ENCODE assay signal across 21 mouse cellular contexts in the genomic region with DNA sequence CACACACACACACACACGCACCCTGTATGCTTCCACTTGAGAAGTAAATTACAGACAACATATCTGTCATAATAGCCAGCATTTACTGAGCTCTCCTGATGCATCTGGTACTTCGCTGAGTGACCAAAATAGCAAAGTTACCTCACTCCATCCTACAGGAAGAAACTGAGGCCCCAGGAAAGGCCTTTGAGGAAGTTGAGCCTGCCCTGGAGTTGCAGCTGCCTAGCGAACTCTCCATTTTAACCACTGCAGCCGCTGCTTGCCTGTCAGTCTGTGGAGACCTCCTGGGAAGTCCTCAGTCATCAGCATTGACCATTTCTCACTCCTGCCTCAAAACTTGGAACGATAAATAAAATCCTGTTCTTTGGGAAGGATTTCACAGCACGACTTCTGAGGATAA.
A peak's percentile ranks its signal among the peaks of the same experiment; 100 is the strongest.
DNase-seq lines count a peak whose midpoint lies in the region; ATAC-seq and TF ChIP-seq lines count a peak whose summit lies in the region.
"Had no signal": no experiment of that assay in that cellular context is flagged by ENCODE, and none has a peak within 500 bp of the region (broad histone marks: within the 10 kb centered on the region; RNA-seq: fewer than 3 reads in every experiment).

No protein-coding gene starts in this region.

- no peak for TF ChIP-seq POLR2A in bone marrow macrophage, adult 2 months (IDR thresholded peaks at IDR 0.05; ENCODE audit: borderline replicate concordance, low read depth, low read length)

- no peak for TF ChIP-seq CTCF in bone marrow macrophage, adult 2 months (IDR thresholded peaks at IDR 0.05; ENCODE audit: low read depth, low read length)

- 49% methylated on average over 6 of the region's 6 CpGs for WGBS in heart, embryonic 10.5 days
- WGBS in embryonic facial prominence, embryonic 15.5 days, result 41% methylated on average over 6 of the region's 6 CpGs
- WGBS in macrophage (ENCODE audit: missing documents), result 6% methylated on average over 6 of the region's 6 CpGs
- WGBS in forebrain, embryonic 12.5 days, result 41% methylated on average over 6 of the region's 6 CpGs

- H3K27me3 ChIP-seq in heart, embryonic 10.5 days (ENCODE audit: insufficient read depth, poor library complexity, severe bottlenecking), result peaks cover 24% of the 10 kb centered on the region
- H3K27me3 ChIP-seq in embryonic facial prominence, embryonic 15.5 days, result no peaks in the 10 kb centered on the region
- peaks cover 22% of the 10 kb centered on the region; the same call in 1 of the 2 replicates for H3K27me3 ChIP-seq in forebrain, embryonic 12.5 days
- H3K27me3 ChIP-seq: stomach, embryonic 15.5 days had no signal

- ATAC-seq in embryonic facial prominence, embryonic 15.5 days (ENCODE audit: insufficient number of reproducible peaks, low FRiP score, low TSS enrichment, low read depth), result no peak
- no peak for ATAC-seq in forebrain, embryonic 12.5 days (ENCODE audit: low FRiP score)
- no peak for ATAC-seq in frontal cortex, adult (ENCODE audit: low TSS enrichment)
- ATAC-seq: hindbrain, postnatal 0 days; intestine, embryonic 16.5 days had no signal

- H3K4me3 ChIP-seq in heart, embryonic 10.5 days, result no peak overlapping the region
- H3K4me3 ChIP-seq in bone marrow macrophage, adult 2 months (ENCODE audit: insufficient read depth, low read length), result no peak overlapping the region
- no peak overlapping the region for H3K4me3 ChIP-seq in embryonic facial prominence, embryonic 15.5 days (replicated peaks)
- H3K4me3 ChIP-seq in macrophage (ENCODE audit: inconsistent target), result no peak overlapping the region
- no peak overlapping the region for H3K4me3 ChIP-seq in forebrain, embryonic 12.5 days (replicated peaks)
- H3K4me3 ChIP-seq: stomach, embryonic 15.5 days had no signal

- H3K79me2 ChIP-seq in macrophage (ENCODE audit: inconsistent target), result no peaks in the 10 kb centered on the region

- no peak overlapping the region for H3K4me2 ChIP-seq in embryonic facial prominence, embryonic 15.5 days (replicated peaks)
- H3K4me2 ChIP-seq in forebrain, embryonic 12.5 days, result no peak overlapping the region
- H3K4me2 ChIP-seq: heart, embryonic 11.5 days; midbrain, embryonic 11.5 days; stomach, embryonic 15.5 days had no signal

- DNase-seq in heart, embryonic 10.5 days (ENCODE audit: low spot score), result no peak
- DNase-seq in heart, adult 9 months (ENCODE audit: low spot score in 2 of 2), result no peak
- no peak for DNase-seq in cerebellum, postnatal 4 days (ENCODE audit: low spot score in 2 of 2)
- DNase-seq: adrenal gland, postnatal 14 days; cerebellum, postnatal 10 days; gastrocnemius, postnatal 36 days; kidney, adult 9 months; kidney, postnatal 14 days; lung, adult 2 months; lung, postnatal 36 days; thymus, postnatal 25 days had no signal

- H3K9me3 ChIP-seq in heart, embryonic 10.5 days, result no peaks in the 10 kb centered on the region
- H3K9me3 ChIP-seq in embryonic facial prominence, embryonic 15.5 days (replicated peaks), result no peaks in the 10 kb centered on the region
- H3K9me3 ChIP-seq in forebrain, embryonic 12.5 days, result no peaks in the 10 kb centered on the region
- H3K9me3 ChIP-seq: stomach, embryonic 15.5 days had no signal

- H3K4me1 ChIP-seq in heart, embryonic 10.5 days, result peaks cover 36% of the 10 kb centered on the region
- H3K4me1 ChIP-seq in bone marrow macrophage, adult 2 months (ENCODE audit: control insufficient read depth, insufficient read depth, low read length), result peaks cover 33% of the 10 kb centered on the region
- H3K4me1 ChIP-seq in embryonic facial prominence, embryonic 15.5 days, result peaks cover 44% of the 10 kb centered on the region
- peaks cover 20% of the 10 kb centered on the region for H3K4me1 ChIP-seq in forebrain, embryonic 12.5 days

- no peaks in the 10 kb centered on the region for H3K36me3 ChIP-seq in heart, embryonic 10.5 days
- no peaks in the 10 kb centered on the region for H3K36me3 ChIP-seq in embryonic facial prominence, embryonic 15.5 days
- no peaks in the 10 kb centered on the region for H3K36me3 ChIP-seq in macrophage (ENCODE audit: inconsistent target)
- H3K36me3 ChIP-seq in forebrain, embryonic 12.5 days (replicated peaks), result no peaks in the 10 kb centered on the region
- H3K36me3 ChIP-seq: stomach, embryonic 15.5 days had no signal

- no peak overlapping the region for H3K9ac ChIP-seq in embryonic facial prominence, embryonic 15.5 days
- H3K9ac ChIP-seq in forebrain, embryonic 12.5 days, result no peak overlapping the region
- H3K9ac ChIP-seq: stomach, embryonic 15.5 days had no signal

- peak overlapping the region; percentile 44 for H3K27ac ChIP-seq in heart, embryonic 10.5 days
- H3K27ac ChIP-seq in bone marrow macrophage, adult 2 months (ENCODE audit: insufficient read depth, low read depth, low read length), result peak overlapping the region; percentile 42
- H3K27ac ChIP-seq in embryonic facial prominence, embryonic 15.5 days (replicated peaks), result peak overlapping the region; percentile 74
- H3K27ac ChIP-seq in macrophage, result peak overlapping the region; percentile 73
- H3K27ac ChIP-seq in forebrain, embryonic 12.5 days, result no peak overlapping the region
- H3K27ac ChIP-seq: stomach, embryonic 15.5 days had no signal
